Mouse (Mus musculus) heart, embryonic 14.5 days (tissue): ENCODE measurements at regions not wholly inside any gene's neighbourhood (a gene's known extent, or its start where the extent isn't known, plus 50 kb on each side); places are given as distances from the start of the nearest gene placed in this dataset.
"Not testable (repeated sequence)": the region's sequence is repeated elsewhere in the genome, so short reads cannot be mapped to it uniquely, and the experiment has no call there.

Experiments
- ATAC-seq: fragments of 200-750 bp; cut with Nextera tagmentation; 2 replicates; pipeline ENCODE4 v1.8.0; 2017; ENCODE audit warnings: low read depth, moderate TSS enrichment; ENCODE audit not compliant: insufficient number of reproducible peaks, insufficient read depth, low FRiP score
- H3K27ac ChIP-seq, 2 experiments: fragments of 200-500 bp in 1 of 2; fragments of 300-500 bp in 1 of 2; sonication (generic) in 1 of 2; replicated peaks in 1 of 2; 2 replicates each; pipeline ENCODE4 v1.5.1; 2012 to 2014; ENCODE audit warnings: low read depth in 2 of 2, low read length in 2 of 2, control low read depth in 1 of 2, mild to moderate bottlenecking in 1 of 2, mixed read lengths in 1 of 2; ENCODE audit not compliant: control insufficient read depth in 1 of 2, insufficient read depth in 1 of 2
- H3K27me3 ChIP-seq: fragments of 300-500 bp; sonication (generic); 2 replicates; pipeline ENCODE4 v1.6.1; 2014; ENCODE audit warnings: mild to moderate bottlenecking, low read length, control low read depth; ENCODE audit not compliant: control insufficient read depth, insufficient read depth
- H3K36me3 ChIP-seq: fragments of 300-500 bp; sonication (generic); 2 replicates; pipeline ENCODE4 v1.6.1; 2014; ENCODE audit warnings: mild to moderate bottlenecking, control low read depth, low read length, mixed read lengths; ENCODE audit not compliant: control insufficient read depth, insufficient read depth
- H3K4me1 ChIP-seq, 2 experiments: fragments of 200-500 bp in 1 of 2; fragments of 300-500 bp in 1 of 2; sonication (generic) in 1 of 2; 2 replicates each; pipeline ENCODE4 v1.6.1; 2012 to 2014; ENCODE audit warnings: low read length in 2 of 2, control low read depth in 1 of 2, mixed read lengths in 1 of 2; ENCODE audit not compliant: control insufficient read depth in 2 of 2, insufficient read depth in 2 of 2
- H3K4me2 ChIP-seq: fragments of 300-500 bp; sonication (generic); 2 replicates; pipeline ENCODE4 v1.6.1; 2014; ENCODE audit warnings: mild to moderate bottlenecking, low read length
- H3K4me3 ChIP-seq, 2 experiments: fragments of 200-500 bp in 1 of 2; fragments of 300-500 bp in 1 of 2; sonication (generic) in 1 of 2; 2 replicates each; pipeline ENCODE4 v1.5.1; 2012 to 2014; ENCODE audit warnings: low read length in 2 of 2, mild to moderate bottlenecking in 2 of 2, control low read depth in 1 of 2, low read depth in 1 of 2, moderate library complexity in 1 of 2; ENCODE audit not compliant: control insufficient read depth in 1 of 2, insufficient read depth in 1 of 2
- H3K9ac ChIP-seq: fragments of 300-500 bp; sonication (generic); 2 replicates; pipeline ENCODE4 v1.6.1; 2014; ENCODE audit warnings: mild to moderate bottlenecking, low read length
- H3K9me3 ChIP-seq: fragments of 300-500 bp; sonication (generic); 2 replicates; pipeline ENCODE4 v1.6.1; 2016; ENCODE audit warnings: low read length, control low read depth; ENCODE audit not compliant: control insufficient read depth
- WGBS: fragments of 180-500 bp; shearing (Covaris S2); extraction: QIAGEN DNeasy Blood & Tissue Kit; methylation state at CpG from one replicate; pipeline ENCODE4 v1.1.7; 2014; 5-methylcytosine and 5-hydroxymethylcytosine counted together

DNA sequence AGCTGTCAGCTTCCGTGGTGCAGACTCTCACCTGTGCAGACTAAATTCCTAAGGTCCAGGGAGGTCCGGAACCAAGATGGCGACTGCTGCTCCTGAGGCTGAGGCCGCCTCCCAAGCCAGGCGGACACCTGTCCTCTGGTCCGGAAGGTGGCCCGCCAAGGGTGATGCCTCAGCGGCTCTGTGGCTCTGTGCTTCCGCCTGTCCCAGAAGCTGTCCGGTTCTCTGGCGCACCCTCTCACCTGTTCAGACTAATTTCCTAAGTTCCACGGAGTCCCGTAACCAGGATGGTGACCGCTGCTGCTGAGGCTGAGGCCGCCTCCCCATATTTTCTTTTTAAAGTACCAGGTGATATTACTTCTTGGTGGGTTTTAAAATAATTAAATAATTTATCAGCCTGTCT, 65.4 kb upstream of the B3galnt2 start:
- not testable (repeated sequence) for H3K9me3 ChIP-seq, H3K4me1 ChIP-seq, H3K27me3 ChIP-seq, H3K9ac ChIP-seq, ATAC-seq, H3K27ac ChIP-seq, H3K36me3 ChIP-seq, H3K4me2 ChIP-seq, H3K4me3 ChIP-seq
- 82% methylated on average over 15 of the region's 15 CpGs for WGBS

- Histone ChIP-seq H3K36me3 (no peaks in the 10 kb centered on the region), H3K4me2 (peak overlapping the region; percentile 61), H3K4me3 (peak overlapping the region; percentile 42 to 62), H3K9me3 (no peaks in the 10 kb centered on the region), H3K9ac (peak overlapping the region; percentile 64), H3K27me3 (no peaks in the 10 kb centered on the region), H3K4me1 (no peaks in the 10 kb centered on the region), H3K27ac (no peak overlapping the region)
- ATAC-seq, result no peak
- 22% methylated on average over 16 of the region's 17 CpGs for WGBS
Observed at GRCm38 (mm10) chr13:13889297-13890120, 64.8 kb upstream of the B3galnt2 start.

- H3K4me1 ChIP-seq, H3K9me3 ChIP-seq, H3K27ac ChIP-seq, H3K9ac ChIP-seq, H3K4me2 ChIP-seq, H3K27me3 ChIP-seq, ATAC-seq, H3K36me3 ChIP-seq, H3K4me3 ChIP-seq: not testable (repeated sequence)
- 89% methylated on average over 16 of the region's 16 CpGs for WGBS
Observed at GRCm38 (mm10) chr13:13902186-13902585, 52.1 kb upstream of the B3galnt2 start.
